Mouse (Mus musculus) left cerebral cortex, adult 8-10 months (tissue): ENCODE measurements at regions not wholly inside any gene's neighbourhood (a gene's known extent, or its start where the extent isn't known, plus 50 kb on each side); places are given as distances from the start of the nearest gene placed in this dataset.

Source experiments
- DNase-seq, 2 experiments: peaks; one replicate each; pipeline ENCODE4 v3.0.0; 2022; ENCODE audit warnings: low spot score in 2 of 2

GRCm38 (mm10) chr19:15487576-15487975 is 459.6 kb downstream of the Psat1 start:
- DNase-seq, result peak in 1 of 2 experiments; percentile 32

GRCm38 (mm10) chr19:15481605-15482004 is 465.5 kb downstream of the Psat1 start:
- no peak for DNase-seq

GRCm38 (mm10) chr19:15469541-15469940 is 477.6 kb downstream of the Psat1 start:
- no peak for DNase-seq

- DNase-seq, result peak in 1 of 2 experiments; percentile 32
Observed at GRCm38 (mm10) chr19:15466713-15467112, 480.4 kb downstream of the Psat1 start.

GRCm38 (mm10) chr19:15465063-15465760 is 481.9 kb downstream of the Psat1 start:
- no peak for DNase-seq

GRCm38 (mm10) chr19:15457793-15458192 is 489.3 kb downstream of the Psat1 start:
- DNase-seq, result no peak

GRCm38 (mm10) chr19:15456943-15457735 is 490.0 kb downstream of the Psat1 start:
- DNase-seq, result no peak

- DNase-seq, result no peak
Observed at GRCm38 (mm10) chr19:15448989-15449388, 498.1 kb downstream of the Psat1 start.

- no peak for DNase-seq
Observed at GRCm38 (mm10) chr19:15431798-15432197, 515.3 kb downstream of the Psat1 start.

- no peak for DNase-seq
Observed at GRCm38 (mm10) chr19:15421311-15421710, 525.8 kb downstream of the Psat1 start.

- DNase-seq, result no peak
Observed at GRCm38 (mm10) chr19:15398624-15399023, 548.5 kb downstream of the Psat1 start.

GRCm38 (mm10) chr19:15371682-15372081 is 575.5 kb downstream of the Psat1 start:
- no peak for DNase-seq

- no peak for DNase-seq
Observed at GRCm38 (mm10) chr19:15366951-15367350, 580.2 kb downstream of the Psat1 start.

GRCm38 (mm10) chr19:15357181-15357580 is 590.0 kb downstream of the Psat1 start:
- DNase-seq, result no peak

- no peak for DNase-seq
Observed at GRCm38 (mm10) chr19:15348356-15348755, 598.8 kb downstream of the Psat1 start.

GRCm38 (mm10) chr19:15342229-15342628 is 604.9 kb downstream of the Psat1 start:
- no peak for DNase-seq

- DNase-seq, result peak in 1 of 2 experiments; percentile 9
Observed at GRCm38 (mm10) chr19:15340305-15340983, 606.7 kb downstream of the Psat1 start.

- no peak for DNase-seq
Observed at GRCm38 (mm10) chr19:15339979-15340304, 607.2 kb downstream of the Psat1 start.

- peak in 1 of 2 experiments; percentile 58 for DNase-seq
Observed at GRCm38 (mm10) chr19:15330155-15330554, 617.0 kb downstream of the Psat1 start.

- no peak for DNase-seq
Observed at GRCm38 (mm10) chr19:15299474-15299873, 647.7 kb downstream of the Psat1 start.

- DNase-seq, result no peak
Observed at GRCm38 (mm10) chr19:15285016-15285415, 662.1 kb downstream of the Psat1 start.

GRCm38 (mm10) chr19:15242781-15243180 is 644.9 kb upstream of the Tle4 start:
- DNase-seq, result no peak
